Mouse (Mus musculus): Measurements from ENCODE around the gene Islr2. TPM values are rescaled to one million over a fixed set of nuclear protein-coding genes. Genes with fewer than 3 reads are reported as not detected.

Gene Islr2
- polyA plus RNA-seq, 2 experiments, result 0.03 TPM; not detected in 1

- no peak for DNase-seq (ENCODE audit: low read depth in 3 of 3, low spot score in 3 of 3)
- ATAC-seq (ENCODE audit: insufficient read depth), result no peak
- 38% methylated on average over 4 of the region's 4 CpGs for WGBS (ENCODE audit: insufficient replicate concordance)
Measured at GRCm38 (mm10) chr9:58159855-58160254, 44.3 kb downstream of the Islr2 start.

GRCm38 (mm10) chr9:58158541-58159311 is 45.4 kb downstream of the Islr2 start:
- Histone ChIP-seq H3K4me1 (replicated peaks; ENCODE audit: control insufficient read depth in 2 of 2, insufficient read depth in 2 of 2, low read length in 1 of 2) (no peaks in the 10 kb centered on the region; a peak in 1 of 4 replicates), H3K4me2 (ENCODE audit: low read depth) (no peak overlapping the region), H3K27me3 (ENCODE audit: control insufficient read depth, insufficient read depth, low read length) (no peaks in the 10 kb centered on the region), H3K4me3 (ENCODE audit: insufficient read depth in 1 of 2, low read depth in 2 of 2, low read length in 2 of 2) (no peak overlapping the region), H3K9ac (replicated peaks) (no peak overlapping the region), H3K27ac (no peak overlapping the region), H3K9me3 (ENCODE audit: control insufficient read depth, low read length) (no peaks in the 10 kb centered on the region), H3K36me3 (replicated peaks; ENCODE audit: control insufficient read depth, insufficient read depth, low read depth) (no peaks in the 10 kb centered on the region)
- TF ChIP-seq CTCF (IDR thresholded peaks at IDR 0.05; ENCODE audit: low read depth), result no peak
- TF ChIP-seq EP300 (IDR thresholded peaks at IDR 0.05; ENCODE audit: low read depth), result no peak
- DNase-seq (ENCODE audit: low read depth in 3 of 3, low spot score in 3 of 3) (no peak), ATAC-seq (ENCODE audit: insufficient read depth) (no peak)
- 36% methylated on average over 7 of the region's 7 CpGs for WGBS (ENCODE audit: insufficient replicate concordance)

More at GRCm38 (mm10) chr9:58159855-58160254, 44.3 kb downstream of the Islr2 start:
- Histone ChIP-seq H3K27me3 (ENCODE audit: control insufficient read depth, insufficient read depth, low read length) (no peaks in the 10 kb centered on the region), H3K4me1 (replicated peaks; ENCODE audit: control insufficient read depth in 2 of 2, insufficient read depth in 2 of 2, low read length in 1 of 2) (no peaks in the 10 kb centered on the region; a peak in 1 of 4 replicates), H3K4me2 (ENCODE audit: low read depth) (no peak overlapping the region), H3K27ac (no peak overlapping the region), H3K9ac (replicated peaks) (no peak overlapping the region), H3K36me3 (replicated peaks; ENCODE audit: control insufficient read depth, insufficient read depth, low read depth) (no peaks in the 10 kb centered on the region), H3K4me3 (ENCODE audit: insufficient read depth in 1 of 2, low read depth in 2 of 2, low read length in 2 of 2) (no peak overlapping the region), H3K9me3 (ENCODE audit: control insufficient read depth, low read length) (no peaks in the 10 kb centered on the region)
- no peak for TF ChIP-seq CTCF (IDR thresholded peaks at IDR 0.05; ENCODE audit: low read depth)
- no peak for TF ChIP-seq EP300 (IDR thresholded peaks at IDR 0.05; ENCODE audit: low read depth)

GRCm38 (mm10) chr9:58157838-58158237 is 46.3 kb downstream of the Islr2 start:
- Histone ChIP-seq H3K4me1 (replicated peaks; ENCODE audit: control insufficient read depth in 2 of 2, insufficient read depth in 2 of 2, low read length in 1 of 2) (no peaks in the 10 kb centered on the region; a peak in 1 of 4 replicates), H3K27me3 (ENCODE audit: control insufficient read depth, insufficient read depth, low read length) (no peaks in the 10 kb centered on the region), H3K27ac (no peak overlapping the region), H3K4me2 (ENCODE audit: low read depth) (no peak overlapping the region), H3K9ac (replicated peaks) (no peak overlapping the region), H3K4me3 (ENCODE audit: insufficient read depth in 1 of 2, low read depth in 2 of 2, low read length in 2 of 2) (no peak overlapping the region), H3K9me3 (ENCODE audit: control insufficient read depth, low read length) (no peaks in the 10 kb centered on the region), H3K36me3 (replicated peaks; ENCODE audit: control insufficient read depth, insufficient read depth, low read depth) (no peaks in the 10 kb centered on the region)
- no peak for ATAC-seq (ENCODE audit: insufficient read depth)
- TF ChIP-seq CTCF (IDR thresholded peaks at IDR 0.05; ENCODE audit: low read depth), result no peak
- TF ChIP-seq EP300 (IDR thresholded peaks at IDR 0.05; ENCODE audit: low read depth), result no peak
- 74% methylated on average over 13 of the region's 13 CpGs for WGBS (ENCODE audit: insufficient replicate concordance)
- no peak for DNase-seq (ENCODE audit: low read depth in 3 of 3, low spot score in 3 of 3)

GRCm38 (mm10) chr9:58156819-58157560 is 47.1 kb downstream of the Islr2 start:
- DNase-seq (ENCODE audit: low read depth in 3 of 3, low spot score in 3 of 3) (no peak), ATAC-seq (ENCODE audit: insufficient read depth) (no peak)
- WGBS (ENCODE audit: insufficient replicate concordance), result 60% methylated on average over 22 of the region's 22 CpGs

GRCm38 (mm10) chr9:58155366-58155765 is 48.8 kb downstream of the Islr2 start:
- H3K27me3 ChIP-seq (ENCODE audit: control insufficient read depth, insufficient read depth, low read length), result no peaks in the 10 kb centered on the region
- TF ChIP-seq EP300 (IDR thresholded peaks at IDR 0.05; ENCODE audit: low read depth) (no peak), CTCF (IDR thresholded peaks at IDR 0.05; ENCODE audit: low read depth) (no peak)
- ATAC-seq (ENCODE audit: insufficient read depth), result no peak
- H3K27ac ChIP-seq, result no peak overlapping the region
- 40% methylated on average over 3 of the region's 3 CpGs for WGBS (ENCODE audit: insufficient replicate concordance)
- H3K9ac ChIP-seq (replicated peaks), result no peak overlapping the region
- no peaks in the 10 kb centered on the region for H3K9me3 ChIP-seq (ENCODE audit: control insufficient read depth, low read length)
- H3K4me2 ChIP-seq (ENCODE audit: low read depth), result no peak overlapping the region
- DNase-seq (ENCODE audit: low read depth in 3 of 3, low spot score in 3 of 3), result no peak
- no peak overlapping the region for H3K4me3 ChIP-seq (ENCODE audit: insufficient read depth in 1 of 2, low read depth in 2 of 2, low read length in 2 of 2)
- H3K36me3 ChIP-seq (replicated peaks; ENCODE audit: control insufficient read depth, insufficient read depth, low read depth), result no peaks in the 10 kb centered on the region
- H3K4me1 ChIP-seq (replicated peaks; ENCODE audit: control insufficient read depth in 2 of 2, insufficient read depth in 2 of 2, low read length in 1 of 2), result no peaks in the 10 kb centered on the region; a peak in 1 of 4 replicates

More at GRCm38 (mm10) chr9:58156819-58157560, 47.1 kb downstream of the Islr2 start:
- Histone ChIP-seq H3K27ac (no peak overlapping the region), H3K4me3 (ENCODE audit: insufficient read depth in 1 of 2, low read depth in 2 of 2, low read length in 2 of 2) (no peak overlapping the region), H3K9me3 (ENCODE audit: control insufficient read depth, low read length) (no peaks in the 10 kb centered on the region), H3K36me3 (replicated peaks; ENCODE audit: control insufficient read depth, insufficient read depth, low read depth) (no peaks in the 10 kb centered on the region), H3K9ac (replicated peaks) (no peak overlapping the region), H3K27me3 (ENCODE audit: control insufficient read depth, insufficient read depth, low read length) (no peaks in the 10 kb centered on the region), H3K4me2 (ENCODE audit: low read depth) (no peak overlapping the region), H3K4me1 (replicated peaks; ENCODE audit: control insufficient read depth in 2 of 2, insufficient read depth in 2 of 2, low read length in 1 of 2) (no peaks in the 10 kb centered on the region; a peak in 1 of 4 replicates)
- no peak for TF ChIP-seq EP300 (IDR thresholded peaks at IDR 0.05; ENCODE audit: low read depth)
- no peak for TF ChIP-seq CTCF (IDR thresholded peaks at IDR 0.05; ENCODE audit: low read depth)
